Mouse (Mus musculus) liver, embryonic 16.5 days (tissue): ENCODE measurements at regions not wholly inside any gene's neighbourhood (a gene's known extent, or its start where the extent isn't known, plus 50 kb on each side); places are given as distances from the start of the nearest gene placed in this dataset.

Experiments
- ATAC-seq: fragments of 200-750 bp; cut with Nextera tagmentation; 2 replicates; pipeline ENCODE4 v1.8.0; 2017; ENCODE audit warnings: low read depth, mild to moderate bottlenecking, moderate number of reproducible peaks, moderate library complexity
- H3K27ac ChIP-seq: fragments of 300-500 bp; sonication (generic); 2 replicates; pipeline ENCODE4 v1.5.1; 2014; ENCODE audit warnings: mild to moderate bottlenecking, low read length
- H3K27me3 ChIP-seq: fragments of 300-500 bp; sonication (generic); 2 replicates; pipeline ENCODE4 v1.6.1; 2014; ENCODE audit warnings: low read depth, low read length, mixed read lengths; ENCODE audit not compliant: control insufficient read depth, insufficient read depth
- H3K36me3 ChIP-seq: fragments of 300-500 bp; sonication (generic); 2 replicates; pipeline ENCODE4 v1.6.1; 2014; ENCODE audit warnings: mild to moderate bottlenecking; ENCODE audit not compliant: control insufficient read depth, insufficient read depth
- H3K4me1 ChIP-seq: fragments of 300-500 bp; sonication (generic); 2 replicates; pipeline ENCODE4 v1.6.1; 2014; ENCODE audit warnings: low read depth, low read length, mixed read lengths; ENCODE audit not compliant: control insufficient read depth
- H3K4me2 ChIP-seq: fragments of 300-500 bp; sonication (generic); 2 replicates; pipeline ENCODE4 v1.6.1; 2014; ENCODE audit warnings: low read depth, low read length, mixed read lengths
- H3K4me3 ChIP-seq: fragments of 300-500 bp; sonication (generic); 2 replicates; pipeline ENCODE4 v1.5.1; 2014; ENCODE audit warnings: low read depth, mild to moderate bottlenecking, low read length
- H3K9ac ChIP-seq: fragments of 300-500 bp; sonication (generic); 2 replicates; pipeline ENCODE4 v1.6.1; 2014; ENCODE audit warnings: low read depth, low read length
- H3K9me3 ChIP-seq: fragments of 300-500 bp; sonication (generic); replicated peaks from 2 replicates; pipeline ENCODE4 v1.6.1; 2016; ENCODE audit warnings: low read length; ENCODE audit not compliant: control insufficient read depth
- WGBS: fragments of 180-500 bp; shearing (Covaris S2); extraction: QIAGEN DNeasy Blood & Tissue Kit; methylation state at CpG from one replicate; pipeline ENCODE4 v1.1.7; 2014; ENCODE audit not compliant: insufficient replicate concordance; 5-methylcytosine and 5-hydroxymethylcytosine counted together

GRCm38 (mm10) chr10:98577040-98577439, 337.2 kb upstream of the Atp2b1 start:
- no peak for ATAC-seq
- Histone ChIP-seq H3K27ac (no peak overlapping the region), H3K4me2 (no peak overlapping the region), H3K9me3 (no peaks in the 10 kb centered on the region), H3K27me3 (no peaks in the 10 kb centered on the region), H3K36me3 (no peaks in the 10 kb centered on the region), H3K4me1 (no peaks in the 10 kb centered on the region), H3K9ac (no peak overlapping the region), H3K4me3 (no peak overlapping the region)
- 63% methylated on average over 6 of the region's 6 CpGs for WGBS

GRCm38 (mm10) chr10:98584776-98585175, 329.4 kb upstream of the Atp2b1 start:
- no peak for ATAC-seq
- no peak overlapping the region for H3K4me3 ChIP-seq
- H3K9me3 ChIP-seq = no peaks in the 10 kb centered on the region
- no peak overlapping the region for H3K9ac ChIP-seq
- H3K27me3 ChIP-seq = no peaks in the 10 kb centered on the region
- no peaks in the 10 kb centered on the region for H3K36me3 ChIP-seq
- no peaks in the 10 kb centered on the region for H3K4me1 ChIP-seq
- 71% methylated on average over 1 of the region's 1 CpGs for WGBS
- no peak overlapping the region for H3K4me2 ChIP-seq
- H3K27ac ChIP-seq = no peak overlapping the region

- no peak overlapping the region for H3K4me2 ChIP-seq
- WGBS = 77% methylated on average over 14 of the region's 14 CpGs
- H3K4me1 ChIP-seq = no peaks in the 10 kb centered on the region
- no peak overlapping the region for H3K4me3 ChIP-seq
- no peaks in the 10 kb centered on the region for H3K36me3 ChIP-seq
- no peak overlapping the region for H3K27ac ChIP-seq
- H3K27me3 ChIP-seq = no peaks in the 10 kb centered on the region
- H3K9ac ChIP-seq = no peak overlapping the region
- no peaks in the 10 kb centered on the region for H3K9me3 ChIP-seq
- no peak for ATAC-seq
Measured at GRCm38 (mm10) chr10:98589726-98590125, 324.5 kb upstream of the Atp2b1 start.

- WGBS = 62% methylated on average over 6 of the region's 6 CpGs
- ATAC-seq = no peak
- no peaks in the 10 kb centered on the region for H3K27me3 ChIP-seq
Measured at GRCm38 (mm10) chr10:98592154-98592553, 322.1 kb upstream of the Atp2b1 start.

GRCm38 (mm10) chr10:98593910-98594309, 320.3 kb upstream of the Atp2b1 start:
- 64% methylated on average over 5 of the region's 5 CpGs for WGBS
- H3K9me3 ChIP-seq = no peaks in the 10 kb centered on the region
- ATAC-seq = no peak

More at GRCm38 (mm10) chr10:98592154-98592553, 322.1 kb upstream of the Atp2b1 start:
- H3K9me3 ChIP-seq = no peaks in the 10 kb centered on the region
- H3K4me3 ChIP-seq = no peak overlapping the region
- H3K36me3 ChIP-seq = no peaks in the 10 kb centered on the region
- no peak overlapping the region for H3K9ac ChIP-seq
- no peaks in the 10 kb centered on the region for H3K4me1 ChIP-seq
- H3K4me2 ChIP-seq = no peak overlapping the region
- H3K27ac ChIP-seq = no peak overlapping the region

GRCm38 (mm10) chr10:98608221-98608941, 305.8 kb upstream of the Atp2b1 start:
- Histone ChIP-seq H3K27me3 (no peaks in the 10 kb centered on the region; the same call in 1 of the 2 replicates), H3K4me3 (no peak overlapping the region), H3K9me3 (no peaks in the 10 kb centered on the region), H3K9ac (no peak overlapping the region), H3K4me2 (no peak overlapping the region), H3K27ac (no peak overlapping the region), H3K36me3 (no peaks in the 10 kb centered on the region), H3K4me1 (no peaks in the 10 kb centered on the region)
- ATAC-seq = no peak
- WGBS = 66% methylated on average over 18 of the region's 18 CpGs

More at GRCm38 (mm10) chr10:98593910-98594309, 320.3 kb upstream of the Atp2b1 start:
- Histone ChIP-seq H3K9ac (no peak overlapping the region), H3K4me1 (no peaks in the 10 kb centered on the region), H3K4me3 (no peak overlapping the region), H3K4me2 (no peak overlapping the region), H3K36me3 (no peaks in the 10 kb centered on the region), H3K27me3 (no peaks in the 10 kb centered on the region), H3K27ac (no peak overlapping the region)

GRCm38 (mm10) chr10:98610708-98611107, 303.5 kb upstream of the Atp2b1 start:
- no peak overlapping the region for H3K4me3 ChIP-seq
- no peaks in the 10 kb centered on the region for H3K4me1 ChIP-seq
- 22% methylated on average over 6 of the region's 6 CpGs for WGBS
- H3K36me3 ChIP-seq = no peaks in the 10 kb centered on the region
- H3K4me2 ChIP-seq = no peak overlapping the region
- H3K9ac ChIP-seq = no peak overlapping the region
- no peak for ATAC-seq
- no peaks in the 10 kb centered on the region for H3K9me3 ChIP-seq
- H3K27ac ChIP-seq = no peak overlapping the region
- H3K27me3 ChIP-seq = no peaks in the 10 kb centered on the region; the same call in 1 of the 2 replicates

GRCm38 (mm10) chr10:98611707-98612360, 302.4 kb upstream of the Atp2b1 start:
- Histone ChIP-seq H3K9ac (no peak overlapping the region), H3K9me3 (no peaks in the 10 kb centered on the region), H3K27ac (no peak overlapping the region), H3K36me3 (no peaks in the 10 kb centered on the region), H3K4me2 (no peak overlapping the region), H3K4me1 (no peaks in the 10 kb centered on the region), H3K4me3 (no peak overlapping the region), H3K27me3 (no peaks in the 10 kb centered on the region; the same call in 1 of the 2 replicates)
- 55% methylated on average over 4 of the region's 4 CpGs for WGBS
- no peak for ATAC-seq
